Mouse (Mus musculus) midbrain, embryonic 15.5 days (tissue): ENCODE data around the gene Vim. TPM values are rescaled to one million over a fixed set of nuclear protein-coding genes. Genes with fewer than 3 reads are reported as not detected.
A peak's percentile ranks its signal among the peaks of the same experiment; 100 is the strongest.

Experiments used
- ATAC-seq: fragments of 200-750 bp; cut with Nextera tagmentation; replicated peaks from 2 replicates; pipeline ENCODE4 v1.8.0; 2017; ENCODE audit warnings: moderate TSS enrichment
- H3K27ac ChIP-seq: fragments of 300-500 bp; sonication (generic); 2 replicates; pipeline ENCODE4 v1.5.1; 2015; ENCODE audit warnings: mild to moderate bottlenecking, inconsistent platforms
- H3K27me3 ChIP-seq: fragments of 300-500 bp; sonication (generic); replicated peaks from 2 replicates; pipeline ENCODE4 v1.6.1; 2015; ENCODE audit warnings: inconsistent platforms
- H3K36me3 ChIP-seq: fragments of 300-500 bp; sonication (generic); replicated peaks from 2 replicates; pipeline ENCODE4 v1.6.1; 2015; ENCODE audit warnings: inconsistent platforms
- H3K4me1 ChIP-seq: fragments of 300-500 bp; sonication (generic); 2 replicates; pipeline ENCODE4 v1.6.1; 2015; ENCODE audit warnings: inconsistent platforms
- H3K4me2 ChIP-seq: fragments of 300-500 bp; sonication (generic); 2 replicates; pipeline ENCODE4 v1.6.1; 2015; ENCODE audit warnings: inconsistent platforms, mild to moderate bottlenecking, moderate library complexity
- H3K4me3 ChIP-seq: fragments of 300-500 bp; sonication (generic); 2 replicates; pipeline ENCODE4 v1.5.1; 2015; ENCODE audit warnings: mild to moderate bottlenecking, inconsistent platforms
- H3K9ac ChIP-seq: fragments of 300-500 bp; sonication (generic); 2 replicates; pipeline ENCODE4 v1.6.1; 2015; ENCODE audit warnings: mild to moderate bottlenecking, inconsistent platforms
- H3K9me3 ChIP-seq: fragments of 300-500 bp; sonication (generic); 2 replicates; pipeline ENCODE4 v1.6.1; 2016; ENCODE audit warnings: inconsistent platforms
- WGBS: fragments of 180-500 bp; shearing (Covaris S2); methylation state at CpG from one replicate; pipeline ENCODE4 v1.1.7; 2015; ENCODE audit warnings: mixed read lengths; 5-methylcytosine and 5-hydroxymethylcytosine counted together
- polyA plus RNA-seq: library from polyadenylated mRNA; unstranded; fragments of >200 nt; fragmentation: Nextera tagmentation; extraction: Ambion mirVana; gene quantifications from 2 replicates; pipeline ENCODE4 v1.2.1, GENCODE M21; 2015

Vim gene
- polyA plus RNA-seq, 1 experiment from 2014 or later = 395 TPM

- no peaks in the 10 kb centered on the region for H3K9me3 ChIP-seq
- H3K9ac ChIP-seq = peak within 1 kb of the TSS; percentile 87
- peak within 1 kb of the TSS; percentile 71 for H3K4me2 ChIP-seq
- under 1% methylated on average over 39 of the region's 39 CpGs for whole genome bisulfite sequencing
- H3K4me3 ChIP-seq = peak within 1 kb of the TSS; percentile 67
- peak within 1 kb of the TSS; percentile 89 for H3K27ac ChIP-seq
- peak; percentile 98 for ATAC-seq
- no peaks in the 10 kb centered on the region for H3K27me3 ChIP-seq
- H3K36me3 ChIP-seq = no peaks in the 10 kb centered on the region
- H3K4me1 ChIP-seq = peaks cover 11% of the 10 kb centered on the region
These were observed 29.4 kb upstream of the Vim start, which contains the start of gene Trdmt1 for GRCm38 (mm10) chr2:13544193-13544824. Gene Trdmt1, minus strand, starts transcription at chr2:13544668.

- Histone ChIP-seq H3K9ac (no peak overlapping the region), H3K27me3 (no peaks in the 10 kb centered on the region), H3K4me3 (no peak overlapping the region), H3K9me3 (no peaks in the 10 kb centered on the region), H3K27ac (no peak overlapping the region), H3K4me2 (no peak overlapping the region), H3K36me3 (no peaks in the 10 kb centered on the region), H3K4me1 (peaks cover 9% of the 10 kb centered on the region)
- ATAC-seq = no peak
- WGBS = 54% methylated on average over 3 of the region's 3 CpGs
These were observed 25.0 kb upstream of the Vim start for GRCm38 (mm10) chr2:13548749-13549148.

- WGBS = 67% methylated on average over 2 of the region's 2 CpGs
- Histone ChIP-seq H3K4me1 (no peaks in the 10 kb centered on the region), H3K27ac (no peak overlapping the region), H3K4me2 (no peak overlapping the region), H3K27me3 (no peaks in the 10 kb centered on the region), H3K9me3 (no peaks in the 10 kb centered on the region), H3K9ac (no peak overlapping the region), H3K4me3 (no peak overlapping the region), H3K36me3 (no peaks in the 10 kb centered on the region)
- ATAC-seq = no peak
These were observed 19.8 kb upstream of the Vim start for GRCm38 (mm10) chr2:13553966-13554365.

- H3K9ac ChIP-seq = no peak overlapping the region
These were observed 17.5 kb upstream of the Vim start for GRCm38 (mm10) chr2:13556239-13556638.

GRCm38 (mm10) chr2:13557145-13558030 is 16.3 kb upstream of the Vim start:
- Histone ChIP-seq H3K27me3 (no peaks in the 10 kb centered on the region), H3K9me3 (no peaks in the 10 kb centered on the region), H3K4me1 (no peaks in the 10 kb centered on the region), H3K4me2 (no peak overlapping the region), H3K27ac (no peak overlapping the region), H3K36me3 (no peaks in the 10 kb centered on the region), H3K9ac (no peak overlapping the region), H3K4me3 (no peak overlapping the region)
- WGBS = 78% methylated on average over 9 of the region's 9 CpGs
- no peak for ATAC-seq

More at GRCm38 (mm10) chr2:13556239-13556638, 17.5 kb upstream of the Vim start:
- no peak overlapping the region for H3K27ac ChIP-seq
- H3K4me2 ChIP-seq = no peak overlapping the region
- no peak overlapping the region for H3K4me3 ChIP-seq
- H3K4me1 ChIP-seq = no peaks in the 10 kb centered on the region
- no peaks in the 10 kb centered on the region for H3K36me3 ChIP-seq
- no peaks in the 10 kb centered on the region for H3K9me3 ChIP-seq
- no peak for ATAC-seq
- no peaks in the 10 kb centered on the region for H3K27me3 ChIP-seq

GRCm38 (mm10) chr2:13558607-13559262 is 15.0 kb upstream of the Vim start:
- H3K9me3 ChIP-seq = no peaks in the 10 kb centered on the region
- 40% methylated on average over 5 of the region's 5 CpGs for WGBS
- H3K4me1 ChIP-seq = no peaks in the 10 kb centered on the region
- no peak overlapping the region for H3K9ac ChIP-seq
- H3K27me3 ChIP-seq = no peaks in the 10 kb centered on the region
- no peak overlapping the region for H3K4me2 ChIP-seq
- no peak overlapping the region for H3K4me3 ChIP-seq
- H3K36me3 ChIP-seq = no peaks in the 10 kb centered on the region
- H3K27ac ChIP-seq = no peak overlapping the region
- no peak for ATAC-seq

- H3K9me3 ChIP-seq = no peaks in the 10 kb centered on the region
- no peaks in the 10 kb centered on the region for H3K36me3 ChIP-seq
- H3K4me3 ChIP-seq = no peak overlapping the region
- H3K9ac ChIP-seq = no peak overlapping the region
- H3K4me1 ChIP-seq = no peaks in the 10 kb centered on the region
- no peak overlapping the region for H3K4me2 ChIP-seq
- ATAC-seq = no peak
- no peaks in the 10 kb centered on the region for H3K27me3 ChIP-seq
- 90% methylated on average over 5 of the region's 5 CpGs for WGBS
- H3K27ac ChIP-seq = no peak overlapping the region
These were observed 14.4 kb upstream of the Vim start for GRCm38 (mm10) chr2:13559303-13559702.

- Histone ChIP-seq H3K9me3 (no peaks in the 10 kb centered on the region), H3K36me3 (no peaks in the 10 kb centered on the region), H3K27ac (no peak overlapping the region), H3K4me3 (no peak overlapping the region), H3K4me1 (no peaks in the 10 kb centered on the region), H3K9ac (no peak overlapping the region), H3K27me3 (no peaks in the 10 kb centered on the region), H3K4me2 (no peak overlapping the region)
- ATAC-seq = no peak
- WGBS = 81% methylated on average over 5 of the region's 5 CpGs
These were observed 14.0 kb upstream of the Vim start for GRCm38 (mm10) chr2:13559729-13560128.

DNA sequence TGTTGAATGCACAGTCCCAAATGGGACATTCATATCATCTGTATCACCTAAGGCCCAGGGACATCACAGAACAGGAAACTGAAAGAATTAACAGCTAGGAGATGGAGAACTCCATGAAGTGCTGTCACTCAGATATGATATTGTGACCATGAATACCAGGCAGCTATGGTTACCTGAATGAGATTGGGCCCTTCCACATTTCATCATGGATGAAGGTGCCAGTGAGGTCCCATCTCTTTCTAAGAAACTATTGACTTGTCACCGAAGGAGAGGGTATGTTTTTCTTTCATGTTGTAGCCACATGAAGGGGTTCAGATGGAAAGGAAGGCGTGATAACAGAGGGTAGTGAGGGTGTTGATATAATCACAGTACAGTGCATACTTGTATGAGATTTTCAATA is 13.3 kb upstream of the Vim start:
- Histone ChIP-seq H3K9ac (no peak overlapping the region), H3K36me3 (no peaks in the 10 kb centered on the region), H3K27ac (no peak overlapping the region), H3K27me3 (no peaks in the 10 kb centered on the region), H3K4me2 (no peak overlapping the region), H3K9me3 (no peaks in the 10 kb centered on the region), H3K4me3 (no peak overlapping the region), H3K4me1 (no peaks in the 10 kb centered on the region)
- WGBS = 92% methylated on average over 2 of the region's 2 CpGs
- ATAC-seq = no peak

DNA sequence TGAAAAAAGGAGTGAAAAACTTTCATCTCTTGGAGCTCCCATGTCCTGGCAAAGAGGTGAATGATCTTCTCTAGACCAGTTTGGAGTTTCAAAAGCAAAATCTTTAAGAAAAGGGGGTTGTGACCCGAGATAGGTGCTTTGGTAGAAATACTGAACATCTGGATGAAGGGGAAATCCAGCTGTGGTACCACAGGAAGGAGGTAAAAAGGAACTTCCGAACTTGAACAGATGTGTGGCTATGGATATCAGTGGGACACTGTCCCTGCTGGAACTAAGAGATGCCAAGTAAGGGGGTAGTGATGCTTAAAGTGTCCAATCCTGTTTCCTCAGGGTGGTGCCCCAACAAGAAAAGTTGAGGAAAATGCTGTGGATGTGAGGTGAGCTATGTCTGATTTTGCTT is 3.6 kb upstream of the Vim start:
- Histone ChIP-seq H3K36me3 (no peaks in the 10 kb centered on the region), H3K4me2 (no peak overlapping the region), H3K4me1 (peaks cover 23% of the 10 kb centered on the region), H3K4me3 (no peak overlapping the region), H3K9me3 (no peaks in the 10 kb centered on the region), H3K27me3 (no peaks in the 10 kb centered on the region), H3K27ac (no peak overlapping the region), H3K9ac (no peak overlapping the region)
- ATAC-seq = no peak
- WGBS = 88% methylated on average over 2 of the region's 2 CpGs

GRCm38 (mm10) chr2:13572101-13572553 is 1.6 kb upstream of the Vim start:
- H3K9ac ChIP-seq = no peak overlapping the region
- no peaks in the 10 kb centered on the region for H3K27me3 ChIP-seq
- H3K27ac ChIP-seq = peak overlapping the region; percentile 88
- H3K4me2 ChIP-seq = peak overlapping the region; percentile 80; the same call in 1 of the 2 replicates
- ATAC-seq = no peak
- H3K4me1 ChIP-seq = peaks cover 33% of the 10 kb centered on the region
- H3K36me3 ChIP-seq = no peaks in the 10 kb centered on the region
- no peak overlapping the region for H3K4me3 ChIP-seq
- 10% methylated on average over 4 of the region's 4 CpGs for WGBS
- no peaks in the 10 kb centered on the region for H3K9me3 ChIP-seq

- Histone ChIP-seq H3K9me3 (no peaks in the 10 kb centered on the region), H3K27me3 (no peaks in the 10 kb centered on the region), H3K9ac (no peak overlapping the region; the same call in 1 of the 2 replicates), H3K4me3 (peak overlapping the region; percentile 58), H3K36me3 (no peaks in the 10 kb centered on the region), H3K4me1 (peaks cover 33% of the 10 kb centered on the region), H3K27ac (peak overlapping the region; percentile 88), H3K4me2 (peak overlapping the region; percentile 80)
- 4% methylated on average over 12 of the region's 12 CpGs for WGBS
- ATAC-seq = 0 out of 2 replicates have a peak, but pooled peaks have one; percentile 1
These were observed 900 bp upstream of the Vim start for GRCm38 (mm10) chr2:13572647-13573407.
